Mouse (Mus musculus) liver, embryonic 14.5 days (tissue): ENCODE results near the gene Prm2.

ENCODE experiments used
- CTCF ChIP-seq: IDR thresholded peaks from 2 replicates; pipeline ENCODE4 v1.5.1; 2016; ENCODE audit warnings: antibody characterized with exemption, low read depth, control low read depth
- EP300 ChIP-seq: IDR thresholded peaks from 2 replicates; pipeline ENCODE4 v1.6.1; 2016; ENCODE audit warnings: antibody characterized with exemption, low read depth

GRCm38 (mm10) chr16:10838487-10839245, 42.7 kb upstream of the Prm2 start:
- TF ChIP-seq CTCF (no peak), EP300 (no peak)
